Mouse (Mus musculus) limb, embryonic 13.5 days (tissue): Measurements from ENCODE around the gene Chia1. TPM values are rescaled to one million over a fixed set of nuclear protein-coding genes. Genes with fewer than 3 reads are reported as not detected.
"Not testable (repeated sequence)": the region's sequence is repeated elsewhere in the genome, so short reads cannot be mapped to it uniquely, and the experiment has no call there.

Source experiments
- ATAC-seq: fragments of 200-750 bp; cut with Nextera tagmentation; 2 replicates; pipeline ENCODE4 v1.8.0; 2017; ENCODE audit warnings: low read depth, moderate number of reproducible peaks, moderate TSS enrichment; ENCODE audit not compliant: low FRiP score
- H3K27ac ChIP-seq: fragments of 300-500 bp; sonication (generic); 2 replicates; pipeline ENCODE4 v1.5.1; 2015; ENCODE audit warnings: inconsistent platforms, mild to moderate bottlenecking, moderate library complexity
- H3K27me3 ChIP-seq: fragments of 300-500 bp; sonication (generic); 2 replicates; pipeline ENCODE4 v1.6.1; 2015; ENCODE audit warnings: mild to moderate bottlenecking, inconsistent platforms
- H3K36me3 ChIP-seq: fragments of 300-500 bp; sonication (generic); 2 replicates; pipeline ENCODE4 v1.6.1; 2015; ENCODE audit warnings: inconsistent platforms, mild to moderate bottlenecking, moderate library complexity
- H3K4me1 ChIP-seq: fragments of 300-500 bp; sonication (generic); 2 replicates; pipeline ENCODE4 v1.6.1; 2015; ENCODE audit warnings: inconsistent platforms
- H3K4me2 ChIP-seq: fragments of 300-500 bp; sonication (generic); replicated peaks from 2 replicates; pipeline ENCODE4 v1.6.1; 2015; ENCODE audit warnings: inconsistent platforms, mild to moderate bottlenecking, moderate library complexity
- H3K4me3 ChIP-seq: fragments of 300-500 bp; sonication (generic); 2 replicates; pipeline ENCODE4 v1.5.1; 2015; ENCODE audit warnings: moderate library complexity, mild to moderate bottlenecking, inconsistent platforms
- H3K9ac ChIP-seq: fragments of 300-500 bp; sonication (generic); 2 replicates; pipeline ENCODE4 v1.6.1; 2015; ENCODE audit warnings: mild to moderate bottlenecking, inconsistent platforms
- H3K9me3 ChIP-seq: fragments of 300-500 bp; sonication (generic); 2 replicates; pipeline ENCODE4 v1.6.1; 2016; ENCODE audit warnings: inconsistent platforms
- WGBS: fragments of 180-500 bp; shearing (Covaris S2); methylation state at CpG from one replicate; pipeline ENCODE4 v1.1.7; 2015; 5-methylcytosine and 5-hydroxymethylcytosine counted together
- polyA plus RNA-seq: library from polyadenylated mRNA; unstranded; fragments of >200 nt; fragmentation: Nextera tagmentation; extraction: Ambion mirVana; gene quantifications from 2 replicates; pipeline ENCODE4 v1.2.1, GENCODE M21; 2015

Gene Chia1
- polyA plus RNA-seq, 1 experiment from 2014 or later: not detected

DNA sequence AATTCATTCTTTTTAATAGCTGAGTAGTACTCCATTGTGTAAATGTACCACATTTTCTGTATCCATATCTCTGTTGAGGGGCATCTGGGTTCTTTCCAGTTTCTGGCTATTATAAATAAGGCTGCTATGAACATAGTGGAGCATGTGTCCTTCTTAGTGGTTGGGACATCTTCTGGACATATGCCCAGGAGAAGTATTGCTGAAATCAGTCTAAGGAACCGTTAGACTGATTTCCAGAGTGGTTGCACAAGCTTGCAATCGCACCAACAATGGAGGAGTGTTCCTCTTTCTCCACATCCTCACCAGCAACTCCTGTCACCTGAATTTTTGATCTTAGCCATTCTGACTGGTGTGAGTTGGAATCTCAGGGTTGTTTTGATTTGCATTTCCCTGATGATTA, 59.5 kb downstream of the Chia1 start:
- H3K36me3 ChIP-seq, H3K9ac ChIP-seq, H3K4me3 ChIP-seq, H3K27me3 ChIP-seq, H3K27ac ChIP-seq, H3K4me2 ChIP-seq, ATAC-seq, H3K4me1 ChIP-seq: not testable (repeated sequence)
- H3K9me3 ChIP-seq: peaks cover 18% of the 10 kb centered on the region
- WGBS: 62% methylated on average over 2 of the region's 2 CpGs

DNA sequence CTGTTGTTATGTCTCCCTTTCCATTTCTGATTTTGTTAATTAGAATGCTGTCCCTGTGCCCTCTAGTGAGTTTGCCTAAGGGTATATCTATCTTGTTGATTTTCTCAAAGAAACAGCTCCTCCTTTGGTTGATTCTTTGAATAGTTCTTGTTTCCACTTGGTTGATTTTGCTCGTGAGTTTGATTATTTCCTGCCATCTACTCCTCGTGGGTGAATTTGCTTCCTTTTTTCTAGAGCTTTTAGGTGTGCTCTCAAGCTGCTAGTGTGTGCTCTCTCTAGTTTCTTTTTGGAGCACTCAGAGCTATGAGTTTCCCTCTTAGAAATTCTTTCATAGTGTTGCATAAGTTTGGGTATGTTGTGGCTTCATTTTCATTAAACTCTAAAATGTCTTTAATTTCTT, 61.9 kb downstream of the Chia1 start:
- not testable (repeated sequence) for H3K4me2 ChIP-seq, H3K4me1 ChIP-seq, H3K36me3 ChIP-seq, H3K9ac ChIP-seq, H3K27me3 ChIP-seq, H3K4me3 ChIP-seq, H3K27ac ChIP-seq, ATAC-seq
- H3K9me3 ChIP-seq: peaks cover 25% of the 10 kb centered on the region
- 64% methylated on average over 2 of the region's 2 CpGs for WGBS

DNA sequence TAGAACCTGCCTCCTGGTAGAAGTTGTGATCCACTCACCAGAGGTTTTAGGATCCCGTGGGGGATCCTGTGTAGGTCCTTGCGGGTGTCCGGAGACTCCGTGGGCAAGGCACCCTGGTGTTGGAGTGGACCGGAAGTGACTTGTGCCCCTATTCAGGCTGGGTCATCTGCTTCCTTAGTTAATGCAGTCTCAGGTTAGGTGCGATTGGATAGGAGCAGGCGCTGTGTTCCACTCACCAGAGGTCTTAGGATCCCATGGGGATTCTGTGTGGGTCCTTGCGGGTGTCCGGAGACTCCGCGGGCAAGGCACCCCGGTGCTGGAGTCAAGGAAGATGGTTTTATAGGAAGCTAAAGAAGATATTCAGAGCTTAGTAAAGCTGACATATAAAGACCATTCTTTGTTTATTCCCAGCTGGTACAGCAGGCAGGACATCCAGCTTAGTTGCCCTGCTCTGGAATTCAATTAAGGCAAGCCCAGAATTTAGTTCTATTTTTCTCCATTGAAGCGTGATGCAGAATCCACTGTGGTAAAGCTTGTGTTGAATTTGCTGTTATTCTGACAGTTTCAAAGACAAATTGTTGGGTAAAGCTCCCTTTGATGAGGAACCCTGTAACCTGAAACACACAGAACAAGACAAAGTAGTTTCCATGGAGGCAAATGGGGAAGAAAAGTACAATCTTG, 64.6 kb downstream of the Chia1 start:
- Histone ChIP-seq H3K27ac (no peak overlapping the region), H3K36me3 (no peaks in the 10 kb centered on the region), H3K4me2 (no peak overlapping the region), H3K27me3 (no peaks in the 10 kb centered on the region), H3K4me1 (no peaks in the 10 kb centered on the region), H3K9me3 (peaks cover 26% of the 10 kb centered on the region), H3K9ac (no peak overlapping the region), H3K4me3 (no peak overlapping the region)
- 86% methylated on average over 13 of the region's 13 CpGs for WGBS
- no peak for ATAC-seq

Other genes with a start within 250 kb of the Chia1 start
- gene Adora3, start 242.4 kb upstream of the Chia1 start, polyA plus RNA-seq: 0.36 and 0.90 TPM in 2 replicates
- gene Tmigd3, start 242.3 kb upstream of the Chia1 start, polyA plus RNA-seq: not detected in 2 replicates
- gene I830077J02Rik, start 180.6 kb upstream of the Chia1 start, polyA plus RNA-seq: 0.38 and 0.55 TPM in 2 replicates
- 114 and 119 TPM in 2 replicates for gene Wdr77, start 153.9 kb upstream of the Chia1 start, polyA plus RNA-seq
- gene Atp5f1, start 153.1 kb upstream of the Chia1 start, polyA plus RNA-seq: 456 and 469 TPM in 2 replicates
- gene Ovgp1, start 139.5 kb upstream of the Chia1 start, polyA plus RNA-seq: 1.5 TPM in 2 replicates
- gene Pifo, start 98.6 kb upstream of the Chia1 start, polyA plus RNA-seq: not detected in 2 replicates
- not detected in 2 replicates for gene Chil5, start 80.4 kb upstream of the Chia1 start, polyA plus RNA-seq
- gene Chil3, start 54.3 kb downstream of the Chia1 start, polyA plus RNA-seq: 0.11 TPM in 1 of 2 replicates, not detected in the other
- gene Chil4, start 106.3 kb downstream of the Chia1 start, polyA plus RNA-seq: not detected in 2 replicates